Mouse (Mus musculus): ENCODE data around the gene Cd24a.

GRCm38 (mm10) chr10:43577299-43577996, 636 bp upstream of the Cd24a start:
- TF ChIP-seq TAL1 (IDR thresholded peaks at IDR 0.05; ENCODE audit: low read length) (no peak), GATA1 (IDR thresholded peaks at IDR 0.05; ENCODE audit: low read length) (no peak)
